Mouse (Mus musculus) thymus, postnatal 0 days (tissue): Measurements from ENCODE around the gene Spice1. TPM values are rescaled to one million over a fixed set of nuclear protein-coding genes. Genes with fewer than 3 reads are reported as not detected.

Experiments
- DNase-seq: peaks from one replicate; pipeline ENCODE4 v3.0.0-alpha.2; 2015; ENCODE audit warnings: low spot score
- polyA plus RNA-seq: library from polyadenylated mRNA; unstranded; fragments of >200 nt; fragmentation: Nextera tagmentation; extraction: Ambion mirVana; gene quantifications from 2 replicates; pipeline ENCODE4 v1.2.1, GENCODE M21; 2015

Gene Spice1
- 16.5 and 16.9 TPM in 2 replicates for polyA plus RNA-seq

GRCm38 (mm10) chr16:44347071-44347901 is at the start of gene Spice1:
TSS of gene Spice1 (plus strand) at chr16:44347121.
- DNase-seq: peak; percentile 95

- peak; percentile 40 for DNase-seq
Measured at GRCm38 (mm10) chr16:44299438-44300093, 47.4 kb upstream of the Spice1 start.

GRCm38 (mm10) chr16:44302126-44302892 is 44.6 kb upstream of the Spice1 start:
- DNase-seq: no peak

- no peak for DNase-seq
Measured at GRCm38 (mm10) chr16:44303822-44304221, 43.1 kb upstream of the Spice1 start.

- DNase-seq: no peak
Measured at GRCm38 (mm10) chr16:44305606-44306005, 41.3 kb upstream of the Spice1 start.

GRCm38 (mm10) chr16:44313422-44313821 is 33.5 kb upstream of the Spice1 start:
- DNase-seq: no peak

- no peak for DNase-seq
Measured at GRCm38 (mm10) chr16:44316350-44316749, 30.6 kb upstream of the Spice1 start.

- DNase-seq: no peak
Measured at GRCm38 (mm10) chr16:44320232-44320631, 26.7 kb upstream of the Spice1 start.

GRCm38 (mm10) chr16:44328644-44329043 is 18.3 kb upstream of the Spice1 start:
- no peak for DNase-seq

- no peak for DNase-seq
Measured at GRCm38 (mm10) chr16:44330657-44331056, 16.3 kb upstream of the Spice1 start.

GRCm38 (mm10) chr16:44331154-44331553 is 15.8 kb upstream of the Spice1 start:
- no peak for DNase-seq

- DNase-seq: no peak
Measured at GRCm38 (mm10) chr16:44331671-44331994, 15.3 kb upstream of the Spice1 start.

- DNase-seq: peak; percentile 53
Measured at GRCm38 (mm10) chr16:44331995-44332860, 14.7 kb upstream of the Spice1 start.

GRCm38 (mm10) chr16:44332861-44333284 is 14.0 kb upstream of the Spice1 start, which contains the start of gene Sidt1:
TSS of gene Sidt1 (minus strand) at chr16:44333196.
- peak; percentile 71 for DNase-seq

GRCm38 (mm10) chr16:44337541-44337940 is 9.4 kb upstream of the Spice1 start:
- no peak for DNase-seq

- DNase-seq: peak; percentile 46
Measured at GRCm38 (mm10) chr16:44349801-44350397, 3.0 kb downstream of the Spice1 start.

GRCm38 (mm10) chr16:44356291-44356690 is 9.4 kb downstream of the Spice1 start:
- no peak for DNase-seq

- DNase-seq: peak; percentile 87
Measured at GRCm38 (mm10) chr16:44357571-44358268, 10.8 kb downstream of the Spice1 start.
